Mouse (Mus musculus): ENCODE results near the gene Brap.

The Brap gene

GRCm38 (mm10) chr5:121714331-121714730 is 54.0 kb downstream of the Brap start:
- DNase-seq (ENCODE audit: low read depth, low spot score) = no peak

GRCm38 (mm10) chr5:121714928-121715327 is 54.6 kb downstream of the Brap start:
- DNase-seq (ENCODE audit: low read depth, low spot score) = no peak

DNA sequence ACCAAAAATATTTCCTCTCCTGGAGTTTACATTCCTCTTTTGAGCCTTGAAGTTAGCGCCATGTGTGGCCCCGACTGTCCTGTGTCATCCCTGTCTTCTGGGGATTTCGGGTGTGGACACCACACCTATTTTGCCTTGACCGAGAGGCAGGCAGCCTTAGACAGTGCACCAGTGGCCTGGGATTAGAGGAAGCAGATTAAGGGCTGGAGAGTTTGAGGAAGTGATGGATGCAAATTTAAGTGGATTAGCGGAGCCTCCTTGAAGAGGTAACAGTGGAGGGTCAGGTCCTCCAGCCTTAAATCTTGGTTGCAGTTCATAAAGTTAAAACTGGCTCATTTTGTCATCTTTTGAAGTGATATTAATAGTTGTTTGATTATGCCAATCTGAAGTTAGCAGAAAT is 58.1 kb downstream of the Brap start:
- no peak for DNase-seq (ENCODE audit: low read depth, low spot score)

DNA sequence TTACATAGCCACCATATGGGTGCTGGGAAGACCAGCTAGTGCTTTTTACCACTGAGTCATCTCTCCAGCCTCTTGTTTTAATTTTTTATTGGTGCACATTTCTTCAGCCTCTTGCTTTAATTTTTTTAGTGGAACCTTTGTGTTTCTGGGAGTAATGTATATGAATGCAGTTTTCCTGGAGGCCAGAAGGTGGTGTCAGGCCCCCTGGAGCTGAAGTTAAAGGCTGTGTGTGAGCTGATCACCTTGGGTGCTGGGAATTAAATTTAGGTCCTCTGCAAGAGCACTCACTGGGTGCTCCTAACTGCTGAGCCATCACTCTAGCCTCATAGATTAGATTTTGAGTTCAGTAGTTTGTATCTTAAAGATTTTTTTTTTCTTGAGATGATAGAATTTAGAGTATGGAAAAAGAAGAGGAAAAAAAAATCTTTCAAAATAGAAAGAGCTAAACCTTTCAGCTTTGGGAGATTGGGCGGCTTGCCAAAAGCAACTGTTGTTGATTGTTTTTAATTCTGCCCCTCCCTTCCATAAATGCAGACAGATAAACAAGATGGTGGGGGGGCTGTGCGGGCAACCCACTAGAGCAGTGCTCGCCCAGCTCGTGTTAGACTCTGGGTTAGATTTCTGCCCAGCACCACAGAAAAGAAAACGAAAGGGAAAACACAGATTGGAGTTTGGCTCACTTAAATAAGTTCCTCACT is 60.7 kb downstream of the Brap start:
- DNase-seq (ENCODE audit: low read depth, low spot score) = peak; percentile 28

GRCm38 (mm10) chr5:121721841-121722240 is 61.5 kb downstream of the Brap start:
- no peak for DNase-seq (ENCODE audit: low read depth, low spot score)

GRCm38 (mm10) chr5:121724678-121725077 is 64.3 kb downstream of the Brap start:
- no peak for DNase-seq (ENCODE audit: low read depth, low spot score)

DNA sequence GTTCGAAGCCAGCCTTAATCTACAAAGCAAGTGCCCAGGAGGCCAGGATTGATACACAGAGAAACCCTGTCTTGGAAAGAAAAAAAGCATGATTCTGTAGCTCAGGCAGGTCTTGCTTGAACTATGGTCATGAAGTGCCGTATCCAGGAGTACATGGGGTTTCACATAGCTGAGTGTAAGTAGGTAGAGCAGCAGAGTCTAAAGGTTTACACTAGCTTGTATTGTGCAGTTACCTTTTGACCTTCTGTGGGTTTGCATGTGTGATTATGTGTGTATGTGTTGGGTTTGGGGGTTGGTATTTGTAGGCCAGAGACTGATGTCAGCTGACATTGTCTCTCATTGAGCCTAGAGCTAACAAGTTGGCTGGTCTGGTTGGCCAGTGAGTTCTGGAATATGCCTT is 69.7 kb downstream of the Brap start:
- DNase-seq (ENCODE audit: low read depth, low spot score) = no peak

- DNase-seq (ENCODE audit: low read depth, low spot score) = no peak
Measured at GRCm38 (mm10) chr5:121736641-121737040, 76.3 kb downstream of the Brap start.

All from CD4-positive, CD25-positive, alpha-beta regulatory T cell, adult 2 months (primary cell).